Mouse (Mus musculus) bone marrow, adult 2 months (tissue): Measurements from ENCODE around the gene Plekhb2. TPM values are rescaled to one million over a fixed set of nuclear protein-coding genes. Genes with fewer than 3 reads are reported as not detected.
A peak's percentile ranks its signal among the peaks of the same experiment; 100 is the strongest.

ENCODE experiments used
- H3K27ac ChIP-seq: fragments of 200-500 bp; 2 replicates; pipeline ENCODE4 v1.5.1; 2012; ENCODE audit warnings: low read depth, mild to moderate bottlenecking, control low read depth, inconsistent platforms, low read length; ENCODE audit not compliant: control insufficient read depth, poor library complexity, insufficient read depth
- H3K4me1 ChIP-seq: fragments of 200-500 bp; 2 replicates; pipeline ENCODE4 v1.6.1; 2011; ENCODE audit warnings: low read length; ENCODE audit not compliant: control insufficient read depth, insufficient read depth
- H3K4me3 ChIP-seq: fragments of 200-500 bp; replicated peaks from 2 replicates; pipeline ENCODE3; 2011; ENCODE audit warnings: mild to moderate bottlenecking, low read depth, low read length, control low read depth; ENCODE audit not compliant: control insufficient read depth
- CTCF ChIP-seq: fragments of 200-500 bp; IDR thresholded peaks from 2 replicates; pipeline ENCODE4 v1.5.1; 2011; ENCODE audit warnings: low read length, control low read depth; ENCODE audit not compliant: control insufficient read depth, insufficient read depth
- POLR2A ChIP-seq: fragments of 200-500 bp; IDR thresholded peaks from 2 replicates; pipeline ENCODE4 v1.6.1; 2011; ENCODE audit warnings: low read depth, mild to moderate bottlenecking, control low read depth, low read length, borderline replicate concordance; ENCODE audit not compliant: control insufficient read depth
- WGBS: fragments of 180-500 bp; shearing (Covaris S2); methylation state at CpG from one replicate; pipeline ENCODE4 v1.1.7; 2018; 5-methylcytosine and 5-hydroxymethylcytosine counted together
- polyA plus RNA-seq: library from polyadenylated mRNA; stranded (reverse); fragments of >200 nt; gene quantifications from 2 replicates; pipeline ENCODE4 v1.2.4, GENCODE M21; 2011; ENCODE audit warnings: low replicate concordance; ENCODE audit not compliant: missing spikeins, insufficient read depth, insufficient read length

The Plekhb2 gene
- polyA plus RNA-seq, 1 experiment = 57.1 TPM

DNA sequence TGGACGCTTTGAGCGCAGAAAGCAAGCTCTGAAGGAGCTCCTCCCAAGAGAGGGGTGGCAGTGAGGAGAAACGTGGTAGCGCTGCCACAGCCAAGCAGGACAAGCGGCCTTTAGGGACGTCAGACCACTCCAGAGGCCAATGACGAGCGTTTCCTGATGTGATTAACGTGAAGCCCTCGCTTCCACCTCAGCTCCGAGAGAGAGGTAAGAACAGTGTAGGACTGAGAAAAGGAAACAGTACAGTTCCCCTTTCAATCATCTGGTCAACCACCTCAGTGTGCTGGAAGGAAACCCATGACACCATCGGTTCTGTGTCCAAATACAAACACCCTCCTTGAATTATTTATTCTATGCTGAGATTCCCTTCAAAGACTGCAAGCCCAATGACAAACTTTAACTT, 10.5 kb upstream of the Plekhb2 start:
- H3K4me3 ChIP-seq = peak overlapping the region; percentile 42
- WGBS = 6% methylated on average over 12 of the region's 12 CpGs
- TF ChIP-seq CTCF (no peak), POLR2A (no peak)
- peak overlapping the region; percentile 82 for H3K27ac ChIP-seq
- H3K4me1 ChIP-seq = peaks cover 8% of the 10 kb centered on the region

DNA sequence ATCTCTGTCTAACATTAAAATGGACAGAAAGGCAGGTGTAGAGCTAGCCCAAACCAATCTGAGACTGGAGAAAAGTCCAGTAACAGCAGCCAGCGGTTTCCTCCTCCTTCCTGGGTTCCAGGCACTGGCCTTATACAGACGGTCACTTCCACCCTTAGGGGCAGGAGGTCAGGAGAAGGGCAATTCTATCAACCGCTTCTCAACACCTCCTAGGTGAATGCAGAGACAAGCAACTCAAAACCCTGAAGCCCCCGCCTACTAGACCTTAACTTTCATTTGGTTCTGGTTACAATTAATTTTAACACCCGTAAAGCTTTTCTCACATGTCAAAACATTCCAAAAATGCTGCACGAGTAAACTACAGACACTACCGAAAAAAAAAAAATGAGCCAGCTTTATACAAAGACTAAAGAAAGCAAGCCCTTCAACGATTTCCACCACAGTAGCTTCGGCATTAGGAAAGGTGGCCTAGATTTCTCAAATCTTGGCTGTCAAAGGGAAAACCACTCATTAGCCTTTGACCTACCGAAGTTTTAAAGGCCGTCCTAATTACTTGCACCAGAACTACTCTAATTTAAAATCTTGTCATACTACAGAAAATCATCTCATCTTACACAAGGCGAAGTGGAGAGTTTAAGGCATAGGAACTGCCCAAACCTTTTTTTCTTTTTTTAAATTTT, 7.9 kb upstream of the Plekhb2 start:
- Histone ChIP-seq H3K4me3 (peak overlapping the region; percentile 90), H3K4me1 (peaks cover 8% of the 10 kb centered on the region), H3K27ac (no peak overlapping the region; the same call in 1 of the 2 replicates)
- WGBS = 2% methylated on average over 12 of the region's 12 CpGs
- no peak for TF ChIP-seq POLR2A
- no peak for TF ChIP-seq CTCF

DNA sequence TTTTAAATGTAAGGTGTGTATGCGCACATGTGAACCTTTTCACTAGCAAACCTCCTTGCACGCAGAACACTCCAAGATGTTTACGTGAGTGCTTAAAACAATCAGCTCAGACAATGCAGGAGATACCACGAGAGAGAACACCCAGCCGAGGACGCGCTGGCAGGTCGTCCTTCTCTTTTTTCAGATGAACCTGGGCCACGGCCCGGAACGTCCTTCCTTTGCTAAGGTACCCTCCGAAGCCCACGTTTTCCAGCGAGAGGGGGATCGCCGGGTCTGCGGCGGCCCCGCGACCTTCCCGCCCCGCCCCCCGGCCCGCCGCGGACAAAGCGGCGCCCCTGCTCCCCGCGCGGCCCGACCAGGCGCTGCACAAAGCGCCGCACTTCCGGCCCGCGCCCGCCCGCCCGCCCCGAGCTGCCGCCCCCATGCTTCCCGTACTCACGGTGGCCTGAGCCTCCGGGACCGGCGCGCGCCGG, 7.4 kb upstream of the Plekhb2 start:
- Histone ChIP-seq H3K4me3 (peak overlapping the region; percentile 90), H3K4me1 (peaks cover 8% of the 10 kb centered on the region), H3K27ac (peak overlapping the region; percentile 98)
- WGBS = under 1% methylated on average over 51 of the region's 51 CpGs
- TF ChIP-seq CTCF = no peak
- no peak for TF ChIP-seq POLR2A

DNA sequence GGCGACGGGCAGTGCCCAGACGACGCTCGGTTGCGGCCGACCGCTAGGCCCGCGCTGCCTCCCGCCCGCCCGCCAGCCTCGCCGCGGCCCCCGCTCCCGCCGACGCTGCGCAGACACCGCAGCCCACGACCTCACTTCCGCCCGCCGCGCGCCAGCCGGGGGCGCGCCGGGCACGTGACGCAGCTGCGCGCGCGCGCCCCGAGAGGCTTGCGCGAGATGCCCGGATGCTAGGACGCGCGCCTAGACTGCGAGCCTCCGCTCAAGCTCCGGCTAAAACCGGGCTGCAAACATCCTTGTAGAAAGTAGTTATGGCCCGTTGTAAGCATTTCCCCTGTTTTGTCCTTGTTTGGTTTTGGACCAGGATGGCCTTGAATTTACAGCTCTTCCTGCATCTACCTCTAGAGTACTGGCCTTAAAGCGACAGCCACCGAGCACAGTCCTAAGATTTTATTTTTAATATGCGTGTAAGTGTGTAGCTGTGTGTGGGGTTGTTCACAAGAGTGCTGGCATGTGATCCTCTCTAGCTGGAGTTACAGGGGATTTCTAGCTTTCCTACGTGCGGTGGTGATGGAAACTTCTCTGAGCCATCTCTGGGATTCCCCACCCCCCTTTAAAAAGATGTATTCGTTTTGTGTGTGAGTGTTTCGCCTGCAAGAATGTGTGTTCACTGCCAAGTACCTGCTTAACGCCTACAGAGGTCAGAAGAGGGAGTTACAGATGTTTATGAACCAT, 6.7 kb upstream of the Plekhb2 start, which contains the start of gene Fam168b:
TSS of gene Fam168b (minus strand) at position 179 of the 732 bp plus-strand sequence.
- H3K4me3 ChIP-seq = peak within 1 kb of the TSS; percentile 90
- WGBS = 2% methylated on average over 54 of the region's 59 CpGs
- peak within 1 kb of the TSS; percentile 98 for H3K27ac ChIP-seq
- peaks cover 8% of the 10 kb centered on the region for H3K4me1 ChIP-seq
- TF ChIP-seq CTCF = no peak
- TF ChIP-seq POLR2A = peak; percentile 85; the same call in 1 of the 2 replicates

DNA sequence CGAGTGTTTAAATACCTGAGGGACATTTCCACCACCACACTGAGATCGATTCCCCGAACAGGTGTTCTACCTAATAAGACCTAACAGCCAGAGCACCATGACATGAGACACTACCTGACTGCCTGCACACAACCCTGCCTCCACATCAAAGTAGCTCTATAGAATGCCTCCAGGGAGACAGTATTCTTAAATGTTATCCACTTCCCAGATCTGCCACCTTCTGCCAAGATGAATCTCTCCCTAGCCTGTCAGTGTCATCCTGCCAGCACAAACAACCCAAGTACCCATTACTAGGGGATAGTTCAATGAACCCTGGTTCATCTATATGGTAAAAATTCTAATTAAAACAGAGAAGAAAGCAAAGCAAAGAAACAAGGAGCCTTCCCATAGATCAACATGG, 2.7 kb upstream of the Plekhb2 start:
- Histone ChIP-seq H3K27ac (no peak overlapping the region), H3K4me1 (peaks cover 1% of the 10 kb centered on the region; the same call in 1 of the 2 replicates), H3K4me3 (no peak overlapping the region)
- 83% methylated on average over 3 of the region's 3 CpGs for WGBS
- TF ChIP-seq POLR2A = no peak
- no peak for TF ChIP-seq CTCF

DNA sequence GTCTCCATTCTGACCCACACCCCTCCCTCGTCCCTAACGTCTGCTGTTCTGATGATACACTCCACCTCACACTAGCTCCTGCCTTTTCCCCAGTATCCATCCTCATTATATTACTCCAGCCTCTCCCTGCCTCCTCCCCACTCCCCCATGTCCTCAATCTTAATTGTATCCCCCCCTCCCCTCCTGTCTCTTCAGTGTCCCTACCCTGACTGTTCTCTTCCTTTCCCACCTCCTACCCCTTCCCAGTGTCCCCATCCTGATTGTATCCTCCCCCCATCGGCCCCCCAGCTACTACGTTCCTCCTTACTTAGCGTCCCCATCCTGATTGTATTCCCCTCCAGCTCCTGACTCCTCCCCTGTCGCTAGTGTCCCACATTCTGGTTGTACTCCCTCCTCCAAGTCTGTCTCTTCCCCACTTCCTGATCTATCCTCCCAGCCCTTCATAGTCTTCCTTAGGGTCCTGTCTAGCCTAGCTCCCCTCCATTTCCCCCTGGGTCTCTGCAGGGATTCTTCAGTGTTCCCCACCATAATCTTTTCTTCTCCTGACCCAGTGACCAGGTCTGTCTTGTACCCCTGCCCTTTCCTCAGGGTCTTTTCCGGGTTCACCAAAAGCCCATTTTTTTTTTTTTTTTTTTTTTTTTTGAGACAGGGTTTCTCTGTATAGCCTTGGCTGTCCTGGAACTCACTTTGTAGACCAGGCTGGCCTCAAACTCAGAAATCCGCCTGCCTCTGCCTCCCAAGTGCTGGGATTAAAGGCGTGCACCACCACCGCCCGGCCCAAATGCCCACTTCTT, 764 bp downstream of the Plekhb2 start:
- Histone ChIP-seq H3K27ac (no peak overlapping the region; the same call in 1 of the 2 replicates), H3K4me1 (peaks cover 1% of the 10 kb centered on the region; the same call in 1 of the 2 replicates), H3K4me3 (peak overlapping the region; percentile 59)
- 52% methylated on average over 11 of the region's 11 CpGs for WGBS
- no peak for TF ChIP-seq POLR2A
- no peak for TF ChIP-seq CTCF

DNA sequence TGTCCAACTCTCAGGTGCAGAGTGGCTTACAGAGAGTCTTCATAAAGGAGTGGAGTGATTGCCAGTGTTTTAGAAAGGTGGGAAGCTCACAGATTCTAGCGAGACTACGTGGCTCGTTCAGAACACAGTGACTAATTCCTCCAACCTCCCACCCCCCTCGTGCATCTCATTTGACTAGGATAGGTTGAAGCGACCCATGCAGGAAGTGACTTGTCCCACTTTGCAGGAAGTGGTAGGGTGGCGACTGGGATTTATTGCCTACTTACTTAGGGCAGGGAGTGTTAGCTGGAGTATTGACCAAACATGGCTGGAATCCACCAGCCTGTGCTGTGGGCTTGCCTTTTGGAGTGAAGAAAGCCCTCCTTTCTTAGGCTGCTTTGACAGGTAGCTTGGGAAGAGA, 1.8 kb downstream of the Plekhb2 start:
- TF ChIP-seq CTCF (no peak), POLR2A (no peak)
- Histone ChIP-seq H3K27ac (no peak overlapping the region), H3K4me3 (no peak overlapping the region), H3K4me1 (peaks cover 1% of the 10 kb centered on the region; the same call in 1 of the 2 replicates)
- 5% methylated on average over 6 of the region's 6 CpGs for WGBS
